Mouse (Mus musculus) lung, postnatal 25 days (tissue): Measurements from ENCODE around the gene Mrtfa.

Source experiments
- DNase-seq: peaks from one replicate; pipeline ENCODE4 v3.0.0; 2022; ENCODE audit warnings: low spot score

The Mrtfa gene

DNA sequence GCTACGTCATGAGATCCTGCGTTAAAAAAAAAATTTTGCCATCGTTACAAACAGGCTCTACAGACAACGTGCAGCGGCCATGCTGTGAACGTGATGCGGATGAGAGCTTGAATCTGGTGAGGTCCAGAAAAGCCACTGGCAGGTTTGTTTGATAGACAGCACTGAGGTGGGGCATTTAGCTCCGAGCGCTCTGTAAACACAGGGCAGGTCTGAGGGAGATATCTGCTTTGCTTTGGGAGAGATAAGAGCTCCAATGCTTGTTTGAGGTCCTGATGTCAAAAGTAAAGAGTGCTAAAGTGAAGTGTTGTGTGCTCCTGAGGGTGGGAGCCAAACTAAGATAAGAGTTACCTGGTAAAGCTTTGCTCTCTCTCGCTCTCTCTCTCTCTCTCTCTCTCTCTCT, 6.6 kb upstream of the Mrtfa start:
- DNase-seq: no peak

DNA sequence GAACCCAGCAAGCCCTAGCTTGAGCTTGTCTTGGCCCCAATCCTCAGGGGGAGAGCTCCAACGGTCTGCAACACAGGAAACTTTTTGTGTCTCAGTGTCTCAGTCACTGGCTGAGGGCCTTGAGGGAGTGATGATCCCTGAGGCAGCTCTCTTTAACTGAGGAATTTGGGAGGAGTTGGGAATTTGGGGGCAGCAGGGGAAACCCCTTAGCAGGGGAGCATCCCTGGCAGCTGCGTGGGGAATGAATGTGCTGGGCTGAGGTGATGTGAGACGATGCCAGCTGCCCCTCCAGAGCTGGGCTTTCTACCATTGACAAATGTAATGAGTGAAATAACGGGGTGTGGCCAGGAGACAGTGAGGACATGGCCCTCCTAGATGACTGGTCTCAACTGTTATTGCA, 4.9 kb upstream of the Mrtfa start:
- no peak for DNase-seq

DNA sequence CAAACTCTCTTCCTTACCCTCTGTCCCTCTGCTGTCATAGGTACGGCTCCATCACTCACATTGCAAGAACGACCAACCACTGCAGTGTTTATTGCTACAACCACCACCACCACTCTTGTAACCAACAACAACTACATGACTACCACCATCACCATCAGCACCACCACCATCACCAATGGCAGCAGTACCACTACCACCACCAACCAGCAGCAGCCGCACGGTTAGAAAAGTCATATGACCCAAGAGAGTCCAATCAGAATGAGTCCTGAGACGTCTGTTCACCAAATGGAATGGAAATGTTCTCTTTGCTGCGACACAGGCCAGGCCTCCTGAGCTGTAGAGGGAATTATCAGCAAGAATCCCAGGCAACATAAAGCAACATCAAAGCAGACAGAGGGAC, 4.2 kb upstream of the Mrtfa start:
- no peak for DNase-seq

DNA sequence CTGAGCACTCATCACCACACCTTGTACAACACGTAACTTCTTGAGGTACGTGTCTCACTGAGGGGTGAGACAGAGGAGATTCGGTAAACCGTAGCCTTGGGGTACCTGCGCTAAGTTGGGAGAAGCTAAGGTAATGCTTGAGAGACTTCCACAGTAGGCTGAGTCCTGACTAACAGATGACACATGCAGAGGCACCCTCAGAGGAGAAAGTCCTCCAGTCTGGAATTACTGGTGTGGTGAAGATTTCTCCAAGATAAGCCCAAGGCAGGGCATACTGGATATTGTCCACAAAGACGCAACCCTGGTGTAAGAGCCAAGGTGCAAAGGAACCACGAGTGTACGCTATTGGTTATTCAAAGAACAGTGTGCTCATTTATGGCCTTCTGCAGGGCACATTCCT, 2.3 kb upstream of the Mrtfa start:
- DNase-seq: no peak

DNA sequence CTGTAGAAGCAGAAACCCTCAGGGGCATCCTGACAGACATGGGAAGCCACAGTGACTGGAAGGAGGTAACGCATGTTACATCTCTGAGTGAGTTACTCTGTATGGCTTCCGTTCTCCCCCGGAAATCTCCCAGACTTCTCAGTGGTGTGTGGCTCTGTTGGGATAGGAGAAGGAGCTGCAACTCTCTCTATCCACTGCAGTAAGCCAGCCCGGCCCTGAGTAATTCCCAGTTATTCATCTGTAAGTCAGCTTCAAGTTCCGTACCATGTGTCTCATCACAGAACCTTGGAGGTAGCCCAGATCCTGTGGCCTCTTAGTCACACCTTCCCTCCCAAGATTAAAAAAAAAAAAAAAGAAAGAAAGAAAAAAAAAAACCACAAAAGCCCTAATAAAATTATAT, 1.8 kb upstream of the Mrtfa start:
- DNase-seq: no peak

DNA sequence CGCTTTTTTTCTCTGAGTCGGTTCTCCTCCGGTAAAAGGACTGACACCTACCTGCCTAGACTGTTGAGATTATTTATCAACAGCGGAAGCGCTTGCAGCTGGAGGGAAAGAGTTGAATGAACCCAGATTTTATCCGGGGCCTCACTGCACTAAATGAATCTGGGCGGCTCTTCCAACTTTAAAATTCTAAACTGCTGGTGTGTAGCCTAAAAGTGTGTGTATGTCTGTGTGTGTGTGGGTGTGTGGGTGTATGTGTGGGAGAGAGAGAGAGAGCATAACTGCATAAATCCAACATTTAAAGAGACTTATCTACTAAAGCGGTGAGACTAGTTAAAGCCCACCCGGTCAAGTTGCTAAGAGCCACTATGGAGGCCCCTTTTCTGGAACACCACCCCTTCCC, 746 bp upstream of the Mrtfa start:
- no peak for DNase-seq

DNA sequence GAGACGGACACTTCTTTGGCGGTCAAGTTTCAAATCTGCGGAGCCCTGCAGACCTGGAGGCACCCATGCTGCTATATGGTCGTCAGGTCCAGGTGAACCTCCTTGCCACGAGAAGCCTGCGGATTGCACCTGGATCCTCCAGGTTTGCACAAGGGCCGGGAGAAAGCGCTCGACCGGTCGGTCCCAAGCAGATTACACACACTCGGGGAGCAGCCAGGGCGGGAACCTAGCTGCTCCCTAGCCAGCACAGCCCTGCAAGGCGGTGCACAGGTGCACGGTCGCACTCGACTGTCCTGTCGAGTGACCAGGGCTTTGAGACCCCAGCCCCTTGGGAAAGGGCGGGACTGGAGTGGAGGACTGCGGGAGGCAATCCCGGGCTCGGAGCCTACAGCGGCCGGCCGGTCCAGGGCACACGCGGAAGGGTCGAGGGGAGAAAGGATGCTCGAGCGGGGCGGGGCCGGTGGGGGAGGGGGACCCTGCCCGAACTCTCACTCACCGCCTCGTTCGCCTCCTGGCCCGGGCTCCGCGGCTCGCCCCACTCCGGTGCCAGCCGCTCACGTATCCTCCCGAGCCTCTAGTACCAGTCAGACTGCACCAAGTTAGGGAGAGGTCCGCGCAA, 437 bp downstream of the Mrtfa start:
- no peak for DNase-seq

DNA sequence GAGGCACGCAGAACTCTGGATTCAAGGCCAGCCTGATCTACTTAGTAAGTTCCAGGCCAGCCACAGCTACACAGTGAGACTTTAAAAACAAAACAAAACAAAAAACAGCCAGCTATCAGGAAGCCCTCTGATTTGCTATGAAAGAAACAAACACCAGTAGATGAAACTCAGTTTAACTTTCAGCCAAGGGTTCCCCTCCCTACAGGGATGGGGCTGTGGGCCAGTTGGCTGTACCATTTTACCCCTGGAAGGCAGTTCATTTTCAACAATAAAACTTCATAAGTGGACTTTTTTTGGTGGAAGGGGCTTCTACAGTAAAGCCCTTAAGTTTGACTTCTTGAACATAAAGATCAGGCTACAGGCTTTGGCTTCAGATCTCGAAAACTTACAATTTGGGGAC, 1.5 kb downstream of the Mrtfa start:
- no peak for DNase-seq

DNA sequence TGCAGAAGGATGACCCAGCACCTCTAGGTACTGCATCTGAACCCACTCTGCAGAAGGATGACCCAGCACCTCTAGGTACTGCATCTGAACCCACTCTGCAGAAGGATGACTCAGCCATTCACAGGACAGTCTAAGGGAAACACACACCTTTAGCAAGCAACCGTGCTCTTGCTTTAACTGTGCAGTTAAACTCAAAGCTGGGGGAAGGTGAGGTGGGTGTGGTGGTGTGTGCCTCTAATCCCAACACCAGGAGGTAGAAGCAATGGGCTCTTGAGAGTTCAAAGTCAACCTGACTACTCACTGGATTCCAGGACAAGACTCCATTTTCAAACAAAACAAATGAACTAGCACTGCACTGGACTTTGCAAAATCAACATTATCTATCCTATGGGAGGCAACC, 5.6 kb downstream of the Mrtfa start:
- no peak for DNase-seq

DNA sequence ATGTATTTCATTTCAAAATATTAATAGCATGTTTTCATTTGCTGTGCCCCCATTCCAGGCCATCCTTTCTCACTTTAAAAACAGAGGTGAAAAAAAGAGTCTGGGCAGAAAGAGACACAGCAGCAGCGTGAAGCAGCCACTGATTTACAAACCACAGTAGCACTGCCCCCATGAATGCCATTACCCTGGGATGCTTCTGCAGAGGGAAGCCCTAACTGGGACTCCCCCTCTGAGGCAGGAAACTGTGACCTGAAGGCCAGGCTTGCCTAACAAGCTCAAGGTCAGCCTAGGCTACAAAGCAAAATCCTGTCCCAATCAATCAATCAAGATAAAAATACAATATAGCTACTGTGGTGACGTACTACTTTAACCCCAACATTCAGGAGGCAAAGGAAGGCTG, 9.3 kb downstream of the Mrtfa start:
- DNase-seq: no peak

DNA sequence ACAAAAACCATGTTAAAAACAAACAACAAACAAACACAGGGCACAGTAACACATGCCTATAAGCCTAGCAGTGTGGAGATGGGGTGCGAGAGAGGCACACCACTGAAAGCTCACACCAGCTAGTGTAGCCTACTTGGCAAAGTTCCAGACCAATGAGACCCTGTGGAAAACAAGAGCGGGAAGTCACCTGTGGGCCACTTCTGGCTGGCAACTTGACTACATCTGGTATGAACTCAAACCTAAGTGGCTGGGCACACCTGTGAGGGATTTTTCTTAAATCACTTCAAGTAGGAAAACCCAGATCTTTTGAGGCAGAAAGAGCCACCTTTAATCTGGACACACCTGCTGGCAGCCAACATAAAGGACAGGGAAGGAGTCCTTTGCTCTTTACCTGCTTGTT, 11.0 kb downstream of the Mrtfa start:
- no peak for DNase-seq

DNA sequence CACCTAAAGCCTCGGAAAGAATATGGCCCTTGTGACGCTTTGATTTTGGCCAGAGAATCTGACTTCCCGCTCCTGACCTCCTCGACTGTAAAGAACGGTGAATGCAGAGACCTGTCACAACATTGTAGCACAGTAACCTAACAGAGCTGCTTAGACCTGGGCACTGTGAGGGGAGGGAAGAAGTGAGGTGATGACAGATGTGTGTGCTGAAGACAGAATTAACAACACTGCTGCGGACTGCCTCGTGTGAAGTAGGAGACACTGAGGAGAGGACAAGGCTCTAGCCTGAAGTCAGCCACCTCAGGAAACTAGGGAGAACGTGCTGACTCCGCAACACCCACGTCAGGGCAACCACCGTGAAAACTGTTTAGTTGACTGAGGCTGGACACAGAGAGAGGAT, 11.9 kb downstream of the Mrtfa start:
- no peak for DNase-seq

DNA sequence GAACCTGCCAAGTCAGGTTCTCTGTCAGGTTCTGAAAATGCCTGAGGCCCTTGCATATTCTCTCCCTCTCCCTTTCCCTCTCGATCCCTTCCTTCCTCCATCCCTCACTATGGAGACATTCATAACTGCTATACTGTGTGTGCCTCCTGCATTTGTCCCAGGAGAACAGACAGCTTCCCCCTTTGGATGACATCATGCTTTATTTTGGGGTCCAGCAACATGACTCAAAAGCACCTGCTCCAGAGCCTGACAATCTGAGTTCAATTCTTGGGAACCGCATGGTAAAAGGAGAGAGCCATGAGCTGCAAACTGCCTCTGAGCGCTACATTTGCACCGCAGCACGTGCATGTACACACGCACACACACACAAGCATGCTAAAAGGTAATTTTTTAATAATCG, 12.7 kb downstream of the Mrtfa start:
- DNase-seq: no peak

DNA sequence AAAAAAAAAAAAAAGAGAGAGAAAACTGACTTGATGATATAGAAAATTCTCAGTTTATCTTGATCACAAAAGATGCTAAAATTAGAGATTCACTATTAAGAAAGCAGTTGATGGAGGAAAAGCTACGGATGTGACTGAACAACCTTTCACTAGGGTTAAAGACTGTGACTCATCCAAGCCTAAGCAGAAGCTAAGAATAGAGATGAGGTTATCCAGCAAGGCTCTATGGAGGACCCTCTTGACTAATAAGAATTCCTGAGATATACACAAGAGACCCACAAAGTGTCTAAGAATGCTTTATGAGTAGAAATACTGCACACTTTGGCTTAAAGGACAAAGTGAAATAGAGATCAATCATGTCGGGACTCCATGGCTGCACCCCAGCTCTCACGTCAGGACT, 14.9 kb downstream of the Mrtfa start:
- DNase-seq: no peak

DNA sequence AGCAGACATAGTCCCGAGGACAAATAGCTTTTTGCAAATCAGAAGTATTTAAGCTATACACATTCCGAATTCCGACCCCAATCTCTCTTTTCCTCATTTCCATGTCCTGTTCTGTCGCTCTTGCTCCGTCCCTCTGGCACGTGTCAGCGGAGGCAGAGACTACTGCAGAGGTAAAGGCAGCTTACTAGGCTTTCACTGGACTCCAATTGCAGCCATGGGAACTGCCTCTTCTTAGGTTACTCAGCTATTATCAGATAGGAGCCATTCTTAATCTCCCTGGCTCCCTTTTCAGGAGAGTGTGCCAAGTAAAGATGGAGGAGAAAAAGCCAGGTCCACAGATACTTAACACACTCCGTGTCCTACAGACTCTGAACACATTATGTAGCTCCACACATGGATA, 18.3 kb downstream of the Mrtfa start:
- DNase-seq: no peak

DNA sequence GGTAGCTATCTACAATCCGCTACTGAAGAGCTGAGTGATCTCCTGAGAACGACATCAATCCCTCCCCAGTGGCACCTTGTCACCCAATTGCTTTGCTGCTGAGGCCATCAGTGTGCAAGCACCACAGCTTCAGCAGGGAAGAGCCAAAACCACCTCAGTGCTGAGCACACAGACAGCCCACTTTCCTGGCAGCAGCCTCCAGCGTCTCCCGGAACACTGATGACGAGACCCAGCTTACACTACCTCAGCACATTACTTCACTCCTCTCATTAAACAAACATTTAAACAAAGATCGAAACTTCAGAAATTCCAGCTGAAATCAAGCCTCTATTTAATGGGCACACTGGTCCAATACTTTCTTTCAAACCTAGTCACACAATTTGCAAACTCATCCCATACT, 21.8 kb downstream of the Mrtfa start:
- DNase-seq: no peak

DNA sequence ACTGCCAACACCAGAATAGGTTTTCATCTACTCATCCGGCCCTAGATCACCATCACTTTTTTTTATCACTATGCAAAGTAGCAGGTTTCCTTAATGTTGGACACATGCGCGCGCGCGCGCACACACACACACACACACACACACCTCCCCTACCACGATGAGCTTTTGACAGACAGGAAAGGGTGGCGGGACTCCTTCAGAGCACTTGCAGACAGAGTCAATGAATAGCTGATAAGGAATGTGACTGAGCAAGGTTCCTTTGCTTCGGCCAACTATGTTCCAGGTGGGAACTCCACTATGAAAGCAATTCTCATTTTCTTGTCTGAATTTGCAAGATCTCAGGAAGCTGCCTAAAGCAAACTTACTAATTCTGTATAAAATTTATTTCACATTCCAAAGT, 22.7 kb downstream of the Mrtfa start:
- no peak for DNase-seq

DNA sequence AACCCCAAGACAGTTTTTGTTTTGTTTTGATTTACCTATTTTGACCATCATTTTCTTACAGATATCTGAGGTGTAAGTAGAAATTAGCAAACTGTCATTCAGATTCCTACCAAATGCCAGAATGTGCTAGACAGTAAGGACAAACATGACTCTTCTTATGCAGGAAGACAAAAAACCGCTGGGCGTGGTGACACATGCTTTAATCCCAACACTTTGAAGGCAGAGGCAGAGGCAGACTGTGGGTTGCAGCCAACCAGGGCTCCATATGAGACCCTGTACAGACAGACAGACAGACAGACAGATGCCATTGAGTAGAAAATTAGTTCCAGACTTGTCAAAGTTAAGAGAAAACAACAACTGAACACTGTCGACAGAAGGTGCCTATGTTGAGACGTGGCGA, 24.3 kb downstream of the Mrtfa start:
- DNase-seq: no peak

DNA sequence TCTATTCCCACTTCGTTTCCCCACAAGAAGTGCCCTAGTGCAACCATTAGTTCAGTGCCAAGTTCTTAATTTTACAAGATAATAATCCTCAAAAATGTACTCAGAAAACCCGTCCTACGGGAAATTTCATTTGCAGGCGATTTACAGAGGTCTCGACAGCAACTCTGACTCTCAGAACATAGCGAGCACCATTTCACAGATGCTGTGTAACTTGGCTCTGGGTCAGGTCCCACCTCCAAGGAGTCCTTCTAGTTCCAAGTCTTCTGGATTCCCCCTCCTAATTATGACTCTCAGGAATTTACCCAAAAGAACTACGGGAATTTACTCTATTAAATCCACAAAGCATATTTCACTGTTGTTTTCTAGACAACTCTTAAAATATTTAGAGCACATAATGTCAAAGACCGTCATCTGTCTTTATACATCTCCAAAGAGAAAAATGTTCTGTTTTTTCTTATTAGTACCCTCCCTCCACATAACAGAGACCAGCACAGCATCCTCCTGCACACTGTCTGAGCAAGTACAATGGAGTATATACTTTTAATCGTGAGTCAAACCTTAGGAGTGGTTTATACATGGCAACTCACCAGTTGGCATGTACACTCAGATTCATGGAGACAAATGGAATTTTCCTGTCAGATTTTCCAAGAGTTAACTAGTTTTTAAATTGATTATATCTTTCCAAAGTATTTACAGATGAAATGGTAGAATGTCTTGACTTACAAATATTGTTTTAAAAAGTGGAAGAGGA, 25.8 kb downstream of the Mrtfa start:
- peak; percentile 18 for DNase-seq

DNA sequence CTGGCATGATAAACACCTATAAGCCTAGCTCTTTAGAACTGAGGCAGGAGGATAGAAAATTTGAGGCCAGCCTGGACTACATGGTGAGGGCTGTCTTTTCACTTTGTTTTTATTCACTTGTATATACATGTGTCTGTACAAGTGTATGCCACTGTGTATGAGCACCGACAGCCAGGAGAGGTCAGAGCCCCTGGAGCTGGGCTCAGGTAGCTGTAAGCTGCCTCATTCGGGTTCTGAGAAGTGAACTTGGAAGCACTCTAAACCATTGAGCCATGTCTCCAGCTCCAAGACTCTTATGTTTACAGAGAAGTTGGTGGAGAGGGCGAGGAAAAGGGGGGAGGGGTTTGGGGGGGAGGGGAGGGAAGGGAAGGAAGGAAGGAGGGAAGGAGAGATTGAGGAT, 29.0 kb downstream of the Mrtfa start:
- no peak for DNase-seq

DNA sequence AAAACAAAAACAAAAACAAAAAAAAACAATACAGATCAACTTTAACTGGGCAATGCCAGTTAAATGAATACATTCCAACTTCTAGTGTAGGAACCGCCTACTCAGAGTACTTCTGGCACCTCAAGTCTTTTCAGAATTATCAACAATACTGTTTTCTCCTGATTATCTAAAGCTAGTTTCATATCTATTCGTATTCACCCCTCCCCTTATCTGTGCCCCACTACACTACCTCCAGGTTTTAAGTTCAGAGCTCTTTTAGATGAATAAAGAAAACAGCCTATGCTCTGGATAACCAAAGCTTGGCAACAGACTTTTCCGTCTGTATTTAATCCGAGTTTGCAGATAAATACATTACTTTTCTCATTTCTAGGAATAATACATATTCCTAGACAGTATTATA, 29.9 kb downstream of the Mrtfa start:
- DNase-seq: no peak

DNA sequence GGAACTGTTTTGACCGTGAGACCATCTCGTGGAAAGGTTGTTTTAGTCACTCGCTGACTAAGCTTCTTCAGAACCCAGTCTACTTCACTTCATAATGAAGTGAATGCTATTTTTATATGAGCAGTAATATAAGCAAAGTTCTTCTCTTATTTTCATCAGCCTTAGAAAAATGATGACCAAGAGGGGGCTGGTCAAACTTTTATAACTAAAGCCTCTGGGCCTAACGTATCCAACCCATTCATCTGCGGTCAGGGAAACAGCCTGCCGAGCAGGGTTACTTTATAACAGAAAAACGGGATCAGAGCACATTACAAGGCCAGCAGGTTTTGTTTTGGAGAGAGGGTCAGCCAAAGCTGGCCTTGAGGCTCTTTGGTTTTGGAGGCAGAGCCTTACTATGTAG, 31.3 kb downstream of the Mrtfa start:
- DNase-seq: no peak

DNA sequence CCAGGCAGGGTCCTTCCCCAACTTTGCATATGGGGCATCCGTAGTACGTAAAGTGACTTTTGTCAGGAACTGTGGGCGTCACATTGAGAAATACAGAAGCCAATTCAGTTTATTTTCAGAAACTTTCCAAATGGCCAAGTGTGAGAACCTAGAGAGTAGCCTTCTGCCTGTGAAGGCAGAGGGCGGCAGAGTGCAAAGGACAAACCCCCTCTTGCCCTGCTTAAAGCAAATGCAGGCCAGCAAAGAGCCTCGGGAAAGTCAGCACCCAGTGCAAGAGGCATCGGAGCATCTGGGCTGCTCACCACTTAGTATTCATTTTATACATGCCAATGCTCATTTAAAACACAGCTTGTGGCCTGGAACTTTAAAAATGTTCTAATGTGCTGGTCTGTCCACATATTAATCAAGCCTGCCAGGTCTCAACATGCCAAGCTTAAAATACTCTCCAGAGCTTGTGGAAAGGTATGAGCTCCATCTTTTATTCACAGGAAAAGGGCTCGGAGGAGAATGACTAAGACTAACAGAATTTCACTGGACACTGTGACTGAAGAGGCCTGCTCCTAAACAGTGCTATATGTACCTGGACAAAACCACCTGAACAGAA, 31.9 kb downstream of the Mrtfa start:
- no peak for DNase-seq

DNA sequence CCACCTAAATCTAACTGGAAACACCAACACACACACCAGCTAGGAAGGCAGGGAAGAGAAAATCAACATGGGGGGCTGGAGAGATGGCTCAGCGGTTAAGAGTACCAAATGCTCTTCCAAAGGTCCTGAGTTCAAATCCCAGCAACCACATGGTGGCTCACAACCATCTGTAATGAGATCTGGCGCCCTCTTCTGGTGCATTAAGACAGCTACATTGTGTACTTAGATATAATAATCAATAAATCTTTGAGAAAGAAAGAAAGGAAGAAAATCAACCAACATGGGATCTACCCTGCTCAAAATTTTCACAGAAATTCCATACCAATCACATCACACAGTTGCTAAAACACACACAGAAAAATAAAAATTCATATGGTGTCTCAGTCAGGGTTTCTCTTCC, 34.1 kb downstream of the Mrtfa start:
- DNase-seq: no peak
